Mouse (Mus musculus): ENCODE data around the gene Pabpc4.
A peak's percentile ranks its signal among the peaks of the same experiment; 100 is the strongest.
"Not testable (repeated sequence)": the region's sequence is repeated elsewhere in the genome, so short reads cannot be mapped to it uniquely, and the experiment has no call there.

The Pabpc4 gene

GRCm38 (mm10) chr4:123248971-123249567 lies 13.1 kb upstream of the Pabpc4 start:
- DNase-seq, result no peak

- peak in 1 of 2 experiments; percentile 29 for DNase-seq
These were observed 9.9 kb upstream of the Pabpc4 start for GRCm38 (mm10) chr4:123252214-123252613.

- DNase-seq, result peak in 1 of 2 experiments; percentile 64
These were observed 7.5 kb upstream of the Pabpc4 start for GRCm38 (mm10) chr4:123254617-123255016.

- DNase-seq, result no peak
These were observed 1.9 kb upstream of the Pabpc4 start for GRCm38 (mm10) chr4:123260071-123260746.

- DNase-seq, result no peak
These were observed 8.9 kb downstream of the Pabpc4 start for GRCm38 (mm10) chr4:123271063-123271462.

GRCm38 (mm10) chr4:123280117-123280516 lies 18.0 kb downstream of the Pabpc4 start:
- no peak for DNase-seq

- DNase-seq, result peak; percentile 94 to 98
These were observed 20.3 kb downstream of the Pabpc4 start for GRCm38 (mm10) chr4:123282500-123282899.

- DNase-seq, result peak in 1 of 2 experiments; percentile 56
These were observed 20.9 kb downstream of the Pabpc4 start for GRCm38 (mm10) chr4:123282915-123283674.

- DNase-seq, result peak in 1 of 2 experiments; percentile 41
These were observed 21.5 kb downstream of the Pabpc4 start for GRCm38 (mm10) chr4:123283675-123284064.

- DNase-seq, result peak; percentile 51 to 54
These were observed 22.8 kb downstream of the Pabpc4 start for GRCm38 (mm10) chr4:123284731-123285624.

- DNase-seq, result no peak
These were observed 24.6 kb downstream of the Pabpc4 start for GRCm38 (mm10) chr4:123286790-123287189.

GRCm38 (mm10) chr4:123289038-123289437 lies 26.9 kb downstream of the Pabpc4 start:
- no peak for DNase-seq

GRCm38 (mm10) chr4:123292390-123292789 lies 30.2 kb downstream of the Pabpc4 start:
- DNase-seq, result no peak

GRCm38 (mm10) chr4:123292989-123293388 lies 30.8 kb downstream of the Pabpc4 start:
- peak; percentile 27 to 34 for DNase-seq

GRCm38 (mm10) chr4:123293661-123294443 lies 31.7 kb downstream of the Pabpc4 start:
- no peak for DNase-seq

GRCm38 (mm10) chr4:123295026-123295425 lies 32.9 kb downstream of the Pabpc4 start:
- DNase-seq, result not testable (repeated sequence)

GRCm38 (mm10) chr4:123295516-123296147 lies 33.5 kb downstream of the Pabpc4 start:
- no peak for DNase-seq

GRCm38 (mm10) chr4:123296148-123296534 lies 34.0 kb downstream of the Pabpc4 start:
- no peak for DNase-seq

GRCm38 (mm10) chr4:123297195-123297960 lies 35.2 kb downstream of the Pabpc4 start:
- DNase-seq, result no peak

GRCm38 (mm10) chr4:123298226-123298625 lies 36.1 kb downstream of the Pabpc4 start:
- peak in 1 of 2 experiments; percentile 47 for DNase-seq

Measured in kidney, postnatal 36 days (tissue).